Mouse (Mus musculus) testis, adult 2 months (tissue): Measurements from ENCODE around the gene Ctbp2.

Experiments
- CTCF ChIP-seq: fragments of 200-500 bp; IDR thresholded peaks from 2 replicates; pipeline ENCODE4 v1.5.1; 2012; ENCODE audit warnings: low read depth, mild to moderate bottlenecking, inconsistent platforms, low read length, moderate library complexity; ENCODE audit not compliant: control insufficient read depth, insufficient read depth, insufficient replicate concordance
- POLR2A ChIP-seq: fragments of 200-500 bp; IDR thresholded peaks from 2 replicates; pipeline ENCODE4 v1.6.1; 2012; ENCODE audit warnings: low read depth, mild to moderate bottlenecking, inconsistent platforms, low read length, moderate library complexity; ENCODE audit not compliant: control insufficient read depth

- TF ChIP-seq POLR2A (no peak), CTCF (no peak)
Measured at GRCm38 (mm10) chr7:133132702-133133101, 8.5 kb upstream of the Ctbp2 start.
